Mouse (Mus musculus): ENCODE measurements around the gene Olfr877.

The Olfr877 gene

GRCm38 (mm10) chr9:37853969-37854368 is at the start of gene Olfr877:
Gene Olfr877, plus strand, starts transcription at chr9:37854269.
- no peak for DNase-seq (ENCODE audit: low read depth)

- no peak for DNase-seq (ENCODE audit: low read depth)
These were observed 46.8 kb upstream of the Olfr877 start for GRCm38 (mm10) chr9:37807235-37807634.

GRCm38 (mm10) chr9:37808456-37808855 is 45.6 kb upstream of the Olfr877 start:
- DNase-seq (ENCODE audit: low read depth): no peak

- DNase-seq (ENCODE audit: low read depth): no peak
These were observed 45.1 kb upstream of the Olfr877 start for GRCm38 (mm10) chr9:37808976-37809375.

- DNase-seq (ENCODE audit: low read depth): no peak
These were observed 39.4 kb upstream of the Olfr877 start for GRCm38 (mm10) chr9:37814696-37815095.

GRCm38 (mm10) chr9:37829881-37830280 is 24.2 kb upstream of the Olfr877 start:
- no peak for DNase-seq (ENCODE audit: low read depth)

- DNase-seq (ENCODE audit: low read depth): no peak
These were observed 20.7 kb upstream of the Olfr877 start for GRCm38 (mm10) chr9:37833341-37833740.

- no peak for DNase-seq (ENCODE audit: low read depth)
These were observed 4.8 kb upstream of the Olfr877 start for GRCm38 (mm10) chr9:37849267-37849666.

- no peak for DNase-seq (ENCODE audit: low read depth)
These were observed 9.3 kb downstream of the Olfr877 start for GRCm38 (mm10) chr9:37863325-37863724.

GRCm38 (mm10) chr9:37870246-37870645 is 16.2 kb downstream of the Olfr877 start:
- DNase-seq (ENCODE audit: low read depth): no peak

GRCm38 (mm10) chr9:37871097-37871496 is 17.0 kb downstream of the Olfr877 start:
- DNase-seq (ENCODE audit: low read depth): no peak

GRCm38 (mm10) chr9:37871536-37871935 is 17.5 kb downstream of the Olfr877 start:
- DNase-seq (ENCODE audit: low read depth): no peak

GRCm38 (mm10) chr9:37890960-37891359 is 36.9 kb downstream of the Olfr877 start:
- no peak for DNase-seq (ENCODE audit: low read depth)

- DNase-seq (ENCODE audit: low read depth): no peak
These were observed 42.6 kb downstream of the Olfr877 start, which contains the start of gene Olfr145 for GRCm38 (mm10) chr9:37896661-37897060. Gene Olfr145, plus strand, starts transcription at chr9:37896724.

- no peak for DNase-seq (ENCODE audit: low read depth)
These were observed 51.5 kb downstream of the Olfr877 start for GRCm38 (mm10) chr9:37905555-37905954.
